In the genomic region with DNA sequence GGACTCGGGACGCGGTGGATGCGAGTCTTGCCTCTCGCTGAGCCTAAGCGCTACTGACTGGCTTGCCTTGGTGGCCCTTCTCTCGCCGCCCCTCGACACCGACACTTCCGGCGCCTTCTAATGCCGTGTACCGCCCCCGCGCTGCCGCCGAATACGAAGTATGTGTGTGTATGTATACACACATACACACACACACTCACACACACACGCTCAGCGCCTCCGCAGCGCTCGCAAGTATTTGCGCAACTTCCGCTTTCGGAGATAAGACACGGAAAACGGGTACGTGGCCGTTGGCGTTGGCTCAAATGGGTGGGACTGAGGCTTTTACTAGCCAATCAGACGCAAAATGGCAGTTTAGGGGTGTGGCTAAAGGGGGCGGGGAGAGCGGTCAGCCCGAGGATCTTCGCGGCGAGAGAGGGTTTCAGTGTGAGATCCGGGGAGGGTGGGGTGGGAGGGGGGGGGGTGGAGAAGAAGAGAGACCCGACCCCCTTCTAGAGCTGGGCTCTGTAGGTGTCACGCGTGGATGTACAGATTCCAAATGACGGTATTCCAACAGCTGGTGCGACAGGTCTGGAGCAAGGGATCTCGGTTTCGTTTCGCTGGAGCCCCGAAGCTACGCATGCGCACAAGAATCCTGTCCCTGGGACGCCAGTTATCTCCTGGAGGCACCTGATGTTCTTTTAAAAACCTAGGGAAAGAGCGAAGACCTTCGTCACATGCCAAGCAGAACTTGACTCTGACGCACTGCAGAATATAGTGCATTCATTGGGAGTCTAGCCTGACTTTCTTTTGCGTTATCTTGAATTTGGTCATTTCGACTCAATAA, we compare ENCODE assay signal across 8 mouse cellular contexts. TPM values are rescaled to one million over a fixed set of nuclear protein-coding genes. Genes with fewer than 3 reads are reported as not detected.
DNase-seq lines count a peak whose midpoint lies in the region; ATAC-seq and TF ChIP-seq lines count a peak whose summit lies in the region.

TSS of gene Spty2d1 (minus strand) at position 244 of the 826 bp plus-strand sequence.

- WGBS in hindbrain, postnatal 0 days: 1% methylated on average over 57 of the region's 57 CpGs

- no peaks in the 10 kb centered on the region for H3K36me3 ChIP-seq in hindbrain, postnatal 0 days (ENCODE audit: insufficient read depth, low read length)

- peaks cover 12% of the 10 kb centered on the region; the same call in 1 of the 2 replicates for H3K4me1 ChIP-seq in hindbrain, postnatal 0 days (ENCODE audit: insufficient read depth, low read length)

- peak within 1 kb of the TSS; percentile 96 for H3K27ac ChIP-seq in gastrocnemius, adult 2 months
- peak within 1 kb of the TSS; percentile 85 for H3K27ac ChIP-seq in hindbrain, postnatal 0 days
- peak within 1 kb of the TSS; percentile 95 for H3K27ac ChIP-seq in left cerebral cortex, adult 2 months

- ATAC-seq in common myeloid progenitor, adult 5-6 weeks (replicated peaks; ENCODE audit: low read depth, poor library complexity, severe bottlenecking): peak; percentile 83
- ATAC-seq in hindbrain, postnatal 0 days: peak; percentile 97
- peak; percentile 89 for ATAC-seq in megakaryocyte, adult 5-6 weeks (ENCODE audit: poor library complexity, severe bottlenecking)

- H3K9me3 ChIP-seq in hindbrain, postnatal 0 days (ENCODE audit: low read length): no peaks in the 10 kb centered on the region

- H3K4me3 ChIP-seq in gastrocnemius, adult 2 months: peak within 1 kb of the TSS; percentile 91
- peak within 1 kb of the TSS; percentile 62 for H3K4me3 ChIP-seq in hindbrain, postnatal 0 days (ENCODE audit: low read length)
- H3K4me3 ChIP-seq in left cerebral cortex, adult 2 months: peak within 1 kb of the TSS; percentile 75

- H3K9ac ChIP-seq in hindbrain, postnatal 0 days (replicated peaks; ENCODE audit: low read length): peak within 1 kb of the TSS; percentile 51

- intact Hi-C loops in gastrocnemius, adult 2 months (cut with DNase I): no loop called here
- intact Hi-C loops in left cerebral cortex, adult 2 months (cut with DNase I): loop anchor here (1.0 to 5.0 kb wide), 4 partner anchors 42 to 211 kb away; partner anchors contain the start of genes Gtf2h1, Hps5, Tmem86a and Uevld

- peak within 1 kb of the TSS; percentile 71 for H3K4me2 ChIP-seq in hindbrain, postnatal 0 days (ENCODE audit: low read depth, low read length)

- TF ChIP-seq CTCF in gastrocnemius, adult 2 months (IDR thresholded peaks at IDR 0.05): no peak
- TF ChIP-seq CTCF in hindbrain, postnatal 0 days (IDR thresholded peaks at IDR 0.05; ENCODE audit: low read depth): no peak
- no peak for TF ChIP-seq CTCF in left cerebral cortex, adult 2 months (IDR thresholded peaks at IDR 0.05)

- DNase-seq in ZHBTc4 (ENCODE audit: low read depth, low spot score): peak; percentile 98
- DNase-seq in gastrocnemius, adult 2 months: peak; percentile 99
- peak; percentile 100 for DNase-seq in hindbrain, postnatal 0 days (ENCODE audit: low spot score)
- peak; percentile 97 to 99 for DNase-seq in left cerebral cortex, adult 2 months (ENCODE audit: extremely low spot score in 1 of 2, low spot score in 2 of 2)
- DNase-seq in right cerebral cortex, adult 2 months (ENCODE audit: low spot score in 2 of 2): peak; percentile 100
- DNase-seq in urinary bladder, postnatal 14 days (ENCODE audit: low spot score): peak; percentile 99

- no peaks in the 10 kb centered on the region for H3K27me3 ChIP-seq in hindbrain, postnatal 0 days (ENCODE audit: insufficient read depth, low read length)

RNA-seq across cellular contexts. Expression of gene Spty2d1, which starts in this region (rescaled TPM):
- total RNA-seq in common myeloid progenitor, adult 5-6 weeks (2017): 33.4 and 38.7 TPM in 2 replicates
- 1 to 10 TPM; 4.1 to 5.7 TPM for total RNA-seq in gastrocnemius, adult 2 months (2021)
- total RNA-seq in hindbrain, postnatal 0 days (2014; rRNA removed): 9.1 and 9.7 TPM in 2 replicates
- 5.1 and 5.8 TPM in 2 replicates for polyA plus RNA-seq in hindbrain, postnatal 0 days (2015; fragmentation: Nextera tagmentation; extraction: Ambion mirVana)
- total RNA-seq in left cerebral cortex, adult 2 months (2021): 10 to 100 TPM; 16.2 to 18.4 TPM
- 40.7 and 45.3 TPM in 2 replicates for total RNA-seq in megakaryocyte, adult 5-6 weeks (2015)
- total RNA-seq in megakaryocyte, adult 5-6 weeks (2017): 35.4 and 42.0 TPM in 2 replicates

Comparison
In these comparisons a context has a peak if more than half of its experiments do, and no peak if none do; other contexts are left out.
1. Peak in every context shown above with its lines: DNase-seq, ATAC-seq, H3K4me3 ChIP-seq and H3K27ac ChIP-seq.